Mouse (Mus musculus) frontal cortex, postnatal 14 days (tissue): ENCODE measurements around the gene Pla2g12b.

Experiments
- DNase-seq, 2 experiments: peaks; one replicate each; pipeline ENCODE4 v3.0.0; 2022; ENCODE audit warnings: low spot score in 2 of 2

Pla2g12b gene

DNA sequence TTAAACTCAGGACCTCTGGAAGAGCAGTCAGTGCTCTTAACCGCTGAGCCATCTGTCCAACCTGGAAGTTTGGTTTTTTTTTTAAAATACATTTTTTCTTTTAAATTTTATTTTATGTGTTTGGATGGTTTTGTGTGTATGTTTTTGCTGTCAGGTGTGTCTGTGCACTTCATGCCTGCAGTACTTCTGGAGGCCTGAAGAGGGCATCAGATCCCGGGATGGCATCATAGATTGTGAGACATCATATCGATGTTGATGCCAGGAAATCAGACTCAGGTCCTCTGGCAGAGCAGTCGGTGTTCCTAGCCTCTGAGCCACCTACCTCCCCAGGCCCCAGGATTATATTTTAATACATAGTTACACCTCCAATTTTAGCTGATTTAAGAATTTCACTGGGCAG lies 10.3 kb downstream of the Pla2g12b start:
- DNase-seq: no peak

DNA sequence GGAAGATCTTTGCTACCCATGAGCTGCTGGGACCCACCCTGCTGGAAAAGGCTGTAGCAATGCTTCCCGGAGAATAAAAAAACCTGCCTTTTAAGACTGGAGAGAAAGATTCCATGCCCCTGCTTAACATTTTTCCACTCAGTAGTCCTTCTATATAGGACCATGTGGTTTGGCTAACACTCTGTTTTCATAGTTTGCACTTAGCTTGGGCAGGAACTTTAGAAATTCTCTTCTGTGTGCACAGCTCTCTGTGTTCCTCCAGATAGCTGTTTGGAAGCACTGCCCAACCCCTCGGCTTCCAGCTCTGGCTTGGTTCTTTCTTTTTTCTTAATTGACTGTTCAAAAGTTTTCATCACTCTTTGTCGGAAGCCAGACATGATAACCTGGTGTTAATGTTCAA lies 13.2 kb downstream of the Pla2g12b start:
- no peak for DNase-seq

DNA sequence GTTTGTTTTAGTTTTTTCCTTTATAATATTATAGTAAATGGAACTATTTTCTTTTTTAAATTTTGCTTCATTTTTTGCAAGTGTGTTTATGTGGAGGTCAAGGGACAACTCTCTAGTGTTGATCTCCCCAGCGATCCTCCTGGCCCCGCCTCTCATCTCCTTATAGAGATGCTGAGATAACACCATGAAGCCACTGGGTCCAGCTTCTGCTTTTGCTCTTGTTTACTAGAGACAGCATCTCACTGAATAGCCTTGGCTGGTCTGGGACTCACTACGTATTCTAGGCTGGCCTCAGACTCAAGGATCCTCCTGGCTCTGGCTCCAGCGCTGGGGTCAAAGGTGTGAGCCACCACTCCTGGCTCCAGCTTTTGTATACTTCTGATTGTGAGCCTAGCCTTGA lies 16.1 kb downstream of the Pla2g12b start:
- DNase-seq: no peak

DNA sequence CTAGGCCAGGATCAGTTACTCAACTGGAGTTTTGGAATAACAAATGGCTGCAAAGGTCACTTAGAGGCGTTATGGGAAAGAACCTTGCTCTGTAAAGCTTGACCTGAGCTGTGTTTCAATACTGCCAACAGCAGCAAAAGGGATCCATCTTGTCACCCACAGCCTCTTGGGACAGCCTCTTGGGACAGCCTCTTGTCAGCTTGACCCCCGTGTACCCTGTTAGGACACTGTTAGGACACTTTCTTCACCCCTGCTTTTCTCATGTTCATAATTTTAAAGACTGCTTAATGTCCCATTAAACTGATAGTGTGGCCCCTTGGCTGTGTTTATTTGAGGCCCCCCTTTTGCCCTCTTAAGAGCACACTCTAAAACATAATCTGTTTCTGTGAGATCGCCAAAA lies 21.0 kb downstream of the Pla2g12b start:
- no peak for DNase-seq

DNA sequence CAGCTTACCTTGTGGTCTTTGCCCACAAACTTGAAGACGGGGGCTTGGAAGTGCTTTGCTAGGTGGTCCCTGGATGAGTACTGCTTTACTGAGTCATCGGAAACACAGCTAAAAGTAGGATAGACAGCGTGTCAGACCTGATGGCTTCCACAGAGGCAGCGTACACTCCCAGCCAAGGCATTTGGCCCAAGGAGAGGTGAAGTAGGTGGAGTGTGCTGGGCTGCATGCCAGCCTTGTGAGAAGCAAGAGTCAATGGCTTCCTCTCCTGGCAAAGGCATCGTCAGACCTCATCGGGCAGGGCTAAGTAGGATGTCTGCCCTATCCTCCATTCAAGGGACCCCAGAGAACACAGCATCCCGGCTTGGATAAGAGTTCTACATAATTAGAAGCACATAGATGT lies 21.9 kb downstream of the Pla2g12b start:
- DNase-seq: no peak

DNA sequence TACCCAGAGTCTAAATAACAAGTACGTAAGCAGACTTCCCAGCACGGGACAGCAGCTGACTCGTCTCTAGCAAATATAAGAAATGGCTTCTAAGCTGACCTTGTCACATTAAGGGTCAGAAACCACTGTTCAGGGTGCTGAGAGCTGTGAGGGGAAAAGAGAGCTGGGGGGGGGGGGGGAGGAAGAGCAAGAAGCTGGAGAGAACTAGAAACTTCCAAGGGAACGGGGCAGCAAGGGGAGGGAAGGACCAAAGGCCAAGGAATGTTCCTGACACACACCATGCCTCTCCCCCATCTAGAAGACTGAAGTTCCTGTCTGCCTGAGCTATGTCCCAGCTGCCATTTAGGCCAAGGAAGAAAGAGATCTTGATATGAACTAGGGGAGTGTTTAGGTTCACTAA lies 22.9 kb downstream of the Pla2g12b start:
- DNase-seq: no peak

DNA sequence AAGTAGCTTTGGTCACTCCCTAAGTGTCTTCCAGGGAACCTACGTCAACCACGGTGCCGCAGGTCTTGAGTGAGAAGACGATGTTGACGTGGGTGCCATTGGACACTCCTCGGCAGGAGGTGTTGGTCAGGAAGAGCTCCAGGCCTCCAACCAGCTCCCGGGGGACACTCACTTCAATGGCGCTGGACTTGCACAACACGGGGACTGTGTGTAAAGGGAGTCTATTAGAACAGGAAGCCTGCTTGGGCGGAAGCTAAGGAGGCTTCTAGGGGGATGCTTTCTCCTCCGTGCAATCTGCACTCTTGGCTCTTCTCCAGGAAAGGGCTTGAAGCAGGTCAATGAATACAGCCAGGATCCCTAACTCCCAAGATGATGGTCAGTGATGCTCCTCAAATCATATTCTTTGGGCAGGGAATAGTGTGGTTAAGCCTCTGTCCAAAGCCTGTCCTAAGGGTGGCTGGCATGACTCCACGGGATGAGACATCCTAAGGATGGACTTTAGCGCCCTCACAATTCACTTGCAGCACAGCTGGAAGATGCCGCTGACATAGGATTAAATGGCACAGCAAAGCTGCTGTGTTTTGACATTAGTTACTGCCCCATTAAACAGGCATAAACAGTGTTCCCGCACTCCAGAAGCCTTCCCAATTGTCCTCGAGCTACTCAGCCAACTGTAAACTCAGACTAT lies 26.1 kb downstream of the Pla2g12b start:
- no peak for DNase-seq

DNA sequence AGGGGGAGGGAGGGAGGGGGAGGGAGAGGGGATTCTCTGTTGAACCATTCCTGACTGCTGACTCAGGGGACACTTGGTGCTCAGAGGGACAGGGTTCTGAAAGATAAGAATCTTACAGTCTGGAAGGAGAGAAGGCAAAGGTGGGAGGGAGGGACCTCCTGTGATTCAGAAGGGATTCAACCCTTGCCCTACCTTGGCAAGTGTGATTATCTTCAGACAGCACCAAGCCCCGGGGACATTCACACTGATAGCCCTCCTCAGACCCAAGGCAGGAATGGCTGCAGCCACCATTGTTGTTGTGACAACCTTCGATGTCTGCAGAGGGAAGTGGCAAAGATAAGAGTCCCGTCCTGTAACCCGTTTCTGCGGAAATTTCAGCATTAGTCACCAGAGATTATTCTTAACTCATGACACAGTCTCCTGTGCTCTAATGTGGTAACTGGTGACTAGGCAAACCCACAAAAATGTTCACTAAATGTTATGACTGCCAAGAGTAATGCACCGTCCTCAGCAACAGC lies 27.3 kb downstream of the Pla2g12b start:
- DNase-seq: no peak

DNA sequence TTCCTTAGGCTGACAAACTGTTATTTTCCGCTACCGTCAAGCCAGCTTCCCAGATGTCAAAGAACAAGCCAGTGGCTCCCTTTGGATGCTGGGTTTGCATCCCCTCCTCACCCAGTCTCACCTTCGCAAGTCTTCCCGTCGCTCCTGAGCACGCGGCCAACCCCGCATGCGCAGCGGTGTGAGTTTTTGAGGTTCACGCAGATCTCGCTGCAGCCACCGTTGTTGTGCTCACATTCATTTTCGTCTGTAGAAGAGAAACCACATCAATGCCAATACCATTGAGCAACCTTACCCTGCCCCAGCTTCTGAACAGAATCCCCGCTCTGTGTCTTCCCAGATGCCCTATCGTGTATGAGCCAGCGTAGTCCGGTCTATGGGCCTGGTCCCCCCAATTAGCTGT lies 32.3 kb downstream of the Pla2g12b start:
- DNase-seq: no peak

DNA sequence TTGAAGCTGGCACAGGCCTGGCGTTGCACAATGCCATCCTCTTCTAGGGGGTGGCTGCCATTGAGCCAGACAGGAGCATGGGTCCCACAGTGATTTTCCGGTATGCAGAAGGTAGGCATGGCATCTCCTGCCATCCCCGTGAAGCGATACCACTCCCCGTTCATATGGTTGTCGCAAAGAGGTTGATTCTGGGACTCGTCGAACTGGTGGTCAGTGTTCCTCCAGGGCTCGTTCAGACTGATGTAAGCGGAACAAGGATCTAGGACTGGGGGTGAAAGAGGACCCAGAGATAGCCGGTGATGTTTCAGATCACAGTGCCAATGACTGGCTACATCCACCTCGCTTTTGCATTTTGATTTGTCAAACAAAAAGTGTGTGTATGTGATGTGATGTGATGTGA lies 35.2 kb downstream of the Pla2g12b start:
- no peak for DNase-seq

DNA sequence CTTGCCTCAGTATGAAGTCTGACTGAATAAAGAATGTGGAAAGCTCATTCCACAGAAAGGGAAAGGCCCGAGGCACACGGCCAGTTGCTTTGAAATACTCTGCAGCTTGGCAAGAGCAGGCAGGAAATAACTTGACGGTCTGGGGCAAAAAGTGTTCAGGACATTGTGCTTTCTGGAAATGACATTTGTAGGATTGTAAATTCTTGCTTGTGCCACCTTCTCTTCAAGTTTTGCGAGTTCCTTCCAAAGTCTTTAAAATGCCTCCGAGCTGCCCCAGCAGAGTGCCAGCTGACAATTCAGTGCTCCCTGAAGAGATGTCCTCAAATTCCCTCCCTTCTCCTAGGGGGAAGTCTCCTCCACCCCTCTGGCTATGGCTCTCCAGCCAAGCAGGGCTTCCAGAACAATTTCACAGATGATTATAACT lies 36.1 kb downstream of the Pla2g12b start:
- no peak for DNase-seq

DNA sequence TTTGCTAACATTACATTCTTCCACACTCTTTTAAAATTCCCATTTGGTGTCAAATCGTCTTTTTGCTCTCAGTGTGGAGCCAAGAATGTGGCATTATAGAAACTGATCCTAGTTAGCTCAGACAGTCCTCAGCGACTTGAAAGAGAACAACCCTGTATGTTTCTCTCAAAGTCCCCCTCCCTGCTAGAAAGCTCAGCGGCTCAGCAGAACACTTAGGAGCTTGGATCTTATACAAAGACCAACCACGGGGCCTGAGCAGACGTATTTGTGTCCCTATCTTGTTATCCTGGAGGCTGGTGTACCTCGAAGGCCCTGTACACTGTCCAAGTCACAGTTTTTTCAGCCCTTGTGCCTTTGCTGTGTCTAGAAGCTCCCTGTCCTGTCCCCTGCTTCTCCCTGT lies 36.7 kb downstream of the Pla2g12b start:
- DNase-seq: no peak

DNA sequence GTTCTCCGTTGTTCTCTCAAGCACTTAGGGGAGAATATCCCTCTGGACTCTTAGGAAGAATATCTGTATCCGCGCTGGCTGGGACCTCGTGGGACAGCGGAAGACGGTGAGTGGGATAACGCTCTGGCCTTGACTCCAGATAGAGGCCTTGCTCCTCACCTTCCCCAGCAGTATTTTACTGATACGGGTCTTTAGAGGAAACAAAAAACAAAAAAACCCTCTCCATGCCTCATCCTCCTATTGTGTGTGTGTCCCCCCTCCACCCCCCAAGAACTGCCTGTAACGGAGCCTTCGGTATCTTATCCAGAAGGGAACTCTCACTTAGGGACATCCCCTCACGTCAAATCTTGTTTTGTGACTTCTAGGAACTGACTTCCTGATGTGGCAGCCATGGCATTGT lies 38.3 kb downstream of the Pla2g12b start, which contains the start of gene Oit3:
TSS of gene Oit3 (minus strand) at position 44 of the 400 bp plus-strand sequence.
- DNase-seq: no peak

DNA sequence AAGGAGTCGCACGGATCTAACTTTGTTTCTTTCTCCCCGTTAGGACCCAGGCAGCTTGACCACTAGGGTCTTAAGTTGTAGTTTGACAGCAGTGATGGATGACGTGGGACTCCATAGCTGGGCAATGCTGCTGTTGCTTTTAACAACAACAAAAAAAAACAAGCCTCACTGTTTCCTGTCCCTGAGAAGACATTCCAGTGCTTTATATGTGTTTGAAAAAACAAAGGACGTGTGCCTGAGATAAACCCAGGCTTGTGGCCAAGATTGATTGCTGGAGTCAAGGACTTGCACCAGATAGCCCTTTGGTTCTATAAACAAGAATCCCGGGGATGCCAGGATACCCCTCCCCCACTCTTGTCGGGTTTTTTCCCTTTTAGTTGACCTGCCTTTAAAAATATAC lies 39.8 kb downstream of the Pla2g12b start:
- DNase-seq: no peak

DNA sequence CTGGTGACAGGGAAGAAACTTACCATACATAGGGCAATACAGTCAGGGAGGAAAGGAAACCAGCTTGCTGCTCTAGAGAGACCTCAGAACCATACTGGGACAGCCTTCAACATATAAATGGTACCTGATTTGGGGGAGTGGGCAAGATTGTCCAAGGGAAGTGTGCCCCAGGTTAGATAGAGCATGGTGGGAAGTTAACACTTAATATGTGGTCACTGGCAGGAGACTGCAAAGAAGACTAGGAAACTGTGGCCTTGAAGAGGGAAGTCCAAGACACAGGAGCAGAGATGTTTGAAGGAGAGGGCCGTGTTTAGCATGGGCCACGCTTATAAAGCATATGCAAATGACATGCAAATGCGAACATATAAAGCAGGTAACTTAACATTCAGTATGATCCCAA lies 40.6 kb downstream of the Pla2g12b start:
- no peak for DNase-seq

DNA sequence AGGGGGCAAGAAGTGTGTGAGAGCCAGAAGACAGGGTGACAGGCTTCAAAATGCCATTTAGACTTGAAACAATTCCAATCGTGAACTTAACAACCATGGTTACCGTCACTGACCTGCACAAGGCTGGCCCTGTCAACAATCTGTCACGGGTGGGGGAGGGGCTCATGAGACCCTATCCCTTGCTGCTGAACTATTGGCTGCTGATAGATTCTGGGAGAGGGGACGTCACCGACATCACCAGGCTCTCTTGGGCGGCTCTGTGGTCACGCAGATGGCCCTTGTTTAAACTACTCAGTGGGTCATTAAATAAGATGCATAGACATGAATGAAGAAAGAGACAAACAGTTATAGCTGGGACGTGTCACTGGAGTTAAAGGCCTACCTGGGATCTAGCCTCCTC lies 41.2 kb downstream of the Pla2g12b start:
- no peak for DNase-seq

DNA sequence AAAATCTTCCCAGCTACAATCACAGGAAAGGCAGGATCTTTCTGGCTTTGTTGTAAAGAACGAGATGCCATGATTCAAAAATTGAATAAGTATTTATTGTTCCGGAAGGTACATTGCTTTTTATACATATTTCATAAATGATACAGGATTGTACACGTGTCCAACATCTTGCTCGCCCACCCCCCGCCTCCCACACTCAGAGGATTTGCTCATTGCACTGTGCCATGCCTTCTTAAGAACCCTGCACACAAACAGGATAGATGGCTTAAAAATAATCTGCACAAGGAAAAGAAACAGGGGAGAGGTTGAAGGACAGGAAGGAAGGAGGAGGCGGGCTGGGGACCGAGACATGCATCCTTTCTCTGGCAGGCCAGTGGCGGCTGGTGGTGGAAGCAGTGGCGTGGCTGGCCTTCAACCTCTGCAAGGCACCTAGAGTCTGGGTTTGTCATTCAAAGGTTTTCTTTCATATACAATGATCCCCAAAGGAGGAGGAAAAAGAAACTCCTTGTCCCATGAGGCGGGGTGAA lies 43.5 kb downstream of the Pla2g12b start:
- no peak for DNase-seq

DNA sequence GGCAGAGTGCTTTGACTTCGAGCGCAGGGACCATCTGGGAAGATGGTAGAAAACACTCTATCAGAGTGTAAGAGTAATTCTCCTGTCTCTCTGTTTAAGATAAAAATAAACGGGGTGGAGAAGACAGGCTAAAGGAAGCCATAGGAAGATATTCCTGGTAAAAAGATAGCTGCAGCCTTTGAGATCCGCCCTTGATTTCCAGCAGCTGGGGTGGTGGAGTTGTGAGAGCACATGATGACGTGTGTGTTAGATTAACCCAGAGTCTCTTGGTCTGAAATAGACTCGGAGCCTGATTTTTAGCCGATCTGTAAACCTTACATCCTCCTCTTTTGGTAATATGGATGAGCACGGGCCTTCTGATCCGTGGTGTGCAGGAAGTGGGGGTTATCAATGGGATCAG lies 44.1 kb downstream of the Pla2g12b start:
- no peak for DNase-seq

DNA sequence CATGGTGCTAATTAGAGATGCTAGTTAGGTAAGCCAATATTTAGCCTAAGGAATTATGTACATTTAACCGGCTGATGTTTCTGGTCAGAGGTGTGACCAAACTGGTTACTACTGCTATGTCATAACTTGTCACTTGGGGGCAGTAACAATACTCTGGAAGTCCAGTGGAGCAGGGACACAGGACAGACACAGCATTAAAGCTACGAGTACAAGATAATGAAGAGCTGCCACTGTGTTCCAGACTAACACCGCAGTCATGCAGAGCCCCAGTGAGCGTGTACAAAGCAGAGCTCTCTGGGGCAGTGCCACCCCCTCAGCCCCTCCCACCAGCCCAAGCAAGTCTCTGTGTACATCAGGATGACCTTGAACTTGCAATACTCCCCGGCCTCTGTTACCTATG lies 48.4 kb downstream of the Pla2g12b start:
- DNase-seq: no peak

DNA sequence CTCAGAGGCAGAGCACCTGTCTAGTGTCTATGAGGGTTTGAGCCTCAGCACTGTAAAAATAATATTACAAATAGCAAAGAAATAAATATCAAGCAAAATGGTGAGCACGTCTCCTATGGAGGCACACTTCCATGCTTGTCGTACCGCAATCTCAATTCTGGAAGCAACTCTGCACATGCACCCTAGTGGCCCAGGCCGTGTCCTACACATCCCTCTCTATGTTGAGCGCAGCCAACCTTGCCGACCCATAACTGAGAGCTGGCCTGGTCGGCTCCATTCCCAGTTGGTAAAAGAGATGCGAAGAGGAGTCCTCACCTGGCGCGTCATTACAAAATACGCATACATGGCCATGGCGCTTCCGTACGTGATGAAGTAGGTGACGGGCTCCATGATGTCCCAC lies 51.2 kb downstream of the Pla2g12b start:
- DNase-seq: no peak

DNA sequence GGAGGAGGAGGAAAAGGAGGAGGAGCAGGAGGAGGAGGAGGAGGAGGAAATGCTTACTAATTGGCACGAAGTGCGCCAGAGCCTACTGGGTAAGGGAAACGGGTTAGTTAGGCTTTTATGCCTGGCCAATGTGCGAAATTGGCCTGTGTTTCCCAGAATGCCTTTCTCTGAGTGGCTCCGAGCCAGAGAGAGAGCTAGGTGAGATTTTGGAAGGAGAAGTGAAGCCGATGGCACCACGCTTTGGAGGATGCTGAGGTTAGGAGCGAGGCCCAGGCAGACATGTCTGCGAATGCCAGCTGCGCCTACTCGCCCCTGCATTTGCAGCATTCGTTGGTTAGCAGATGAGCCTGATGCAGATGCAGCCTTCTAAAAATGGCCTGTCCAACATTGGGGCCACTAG lies 56.3 kb downstream of the Pla2g12b start:
- DNase-seq: no peak

DNA sequence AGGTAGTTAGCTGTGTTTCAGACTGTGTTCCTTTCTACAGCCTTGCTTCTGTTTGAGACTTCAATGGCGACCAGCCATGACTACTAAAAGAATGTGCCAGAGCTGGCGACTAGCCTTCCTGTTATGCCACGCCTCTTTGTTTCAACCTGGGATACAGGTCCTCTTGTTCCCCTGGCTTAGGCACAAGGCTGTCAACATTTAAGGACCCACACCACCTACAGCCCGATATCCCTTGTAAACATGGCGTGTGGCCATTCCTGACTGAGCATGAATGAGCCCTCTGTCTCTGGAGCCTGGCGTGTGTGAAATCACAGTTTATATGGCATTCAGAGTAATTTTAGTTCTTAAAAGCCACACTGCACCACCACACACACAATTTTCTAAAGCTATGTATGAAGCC lies 58.8 kb downstream of the Pla2g12b start:
- DNase-seq: no peak

DNA sequence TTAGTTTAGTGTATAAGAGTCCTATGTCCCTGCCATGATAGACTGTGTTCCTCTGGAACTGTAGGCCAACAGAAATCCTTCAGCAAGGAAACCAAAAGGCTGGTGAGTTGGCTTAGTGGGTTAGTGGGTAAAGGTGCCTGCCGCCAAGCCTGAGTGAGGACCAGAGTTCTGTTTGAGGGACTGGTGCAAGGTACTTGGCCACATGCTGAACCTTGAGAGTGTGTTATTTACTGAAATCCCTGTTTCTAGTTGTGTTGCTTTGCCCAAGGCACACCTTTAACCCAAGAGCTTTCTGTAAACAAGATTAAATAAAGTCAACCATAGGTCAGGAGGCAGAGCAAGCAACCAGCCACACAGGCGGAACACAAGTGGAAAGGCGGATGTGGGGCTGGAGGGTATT lies 62.1 kb downstream of the Pla2g12b start:
- DNase-seq: no peak

DNA sequence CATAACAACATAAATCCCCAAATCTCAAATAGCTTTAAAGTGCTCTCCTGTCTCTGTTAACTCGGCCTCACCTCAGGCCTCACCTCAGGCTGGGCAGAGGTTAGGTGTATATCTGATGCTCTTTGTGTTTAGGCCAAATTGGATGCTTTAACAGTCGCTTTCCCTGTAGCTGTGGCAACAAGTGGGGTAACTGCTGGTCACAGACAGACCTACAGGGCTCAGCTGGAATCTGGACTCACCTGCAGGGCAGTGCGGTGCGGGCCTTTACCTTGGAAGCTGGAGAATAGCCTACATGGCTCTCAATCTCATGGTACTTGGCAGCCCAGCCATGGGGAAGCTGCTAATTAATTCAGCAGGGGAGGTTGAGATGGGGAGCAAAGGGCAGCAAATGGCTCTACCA lies 63.2 kb downstream of the Pla2g12b start:
- no peak for DNase-seq
